Mouse (Mus musculus): Measurements from ENCODE around the gene Srprb. TPM values are rescaled to one million over a fixed set of nuclear protein-coding genes. Genes with fewer than 3 reads are reported as not detected.
"Not testable (repeated sequence)": the region's sequence is repeated elsewhere in the genome, so short reads cannot be mapped to it uniquely, and the experiment has no call there.

Gene Srprb
- polyA plus RNA-seq, 1 experiment from 2014 or later: 55.5 TPM

DNA sequence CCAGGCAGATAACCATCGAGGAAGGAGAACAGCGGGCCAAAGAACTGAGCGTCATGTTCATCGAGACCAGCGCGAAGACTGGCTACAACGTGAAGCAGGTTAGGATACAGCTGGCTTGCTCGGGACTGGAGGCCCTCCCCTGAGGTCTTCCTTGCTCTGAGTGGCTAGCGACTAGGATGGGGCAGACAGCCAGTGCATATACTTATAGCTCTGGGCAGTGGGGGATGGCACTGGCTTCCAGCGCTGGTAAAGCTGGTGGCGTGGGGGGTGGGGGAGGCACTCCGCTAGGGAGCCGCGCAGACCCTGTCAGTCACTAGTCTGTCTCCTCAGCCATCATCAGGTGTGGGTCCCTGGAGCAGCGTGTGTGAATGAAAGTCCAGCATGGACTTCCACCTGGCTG is 38.1 kb downstream of the Srprb start:
- Histone ChIP-seq H3K4me2 (replicated peaks) (no peak overlapping the region), H3K9me3 (no peaks in the 10 kb centered on the region), H3K4me1 (0 out of 2 replicates have a peak, but pooled peaks cover 2% of the 10 kb centered on the region), H3K36me3 (peaks cover 57% of the 10 kb centered on the region), H3K27ac (replicated peaks) (no peak overlapping the region), H3K4me3 (no peak overlapping the region), H3K9ac (replicated peaks) (no peak overlapping the region), H3K27me3 (no peaks in the 10 kb centered on the region)
- WGBS: 81% methylated on average over 15 of the region's 15 CpGs
- no peak for ATAC-seq (ENCODE audit: low FRiP score, low read depth)

DNA sequence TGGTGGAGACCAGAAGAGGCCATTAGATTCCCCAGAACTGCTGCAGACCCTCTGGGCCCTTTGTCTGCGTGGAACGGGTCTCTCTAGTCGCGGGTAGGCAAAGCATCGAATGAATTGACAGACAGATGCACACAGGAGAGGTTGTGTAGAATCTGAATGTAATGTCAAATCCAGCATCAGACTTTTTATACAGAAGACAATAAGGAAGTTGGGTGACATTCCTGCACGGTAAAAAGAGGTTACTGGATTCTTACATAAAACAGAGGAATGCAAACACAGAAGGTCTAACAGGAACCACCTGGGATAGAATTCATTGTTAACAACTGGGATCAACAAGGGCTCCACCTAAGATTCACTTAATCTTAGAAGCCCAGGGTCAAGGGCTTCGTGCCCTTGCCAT is 46.8 kb downstream of the Srprb start:
- WGBS: 89% methylated on average over 7 of the region's 7 CpGs
- not testable (repeated sequence) for H3K4me3 ChIP-seq; H3K36me3 ChIP-seq; H3K4me2 ChIP-seq (replicated peaks); H3K4me1 ChIP-seq; H3K9me3 ChIP-seq; H3K9ac ChIP-seq (replicated peaks); H3K27ac ChIP-seq (replicated peaks); ATAC-seq (ENCODE audit: low FRiP score, low read depth); H3K27me3 ChIP-seq

DNA sequence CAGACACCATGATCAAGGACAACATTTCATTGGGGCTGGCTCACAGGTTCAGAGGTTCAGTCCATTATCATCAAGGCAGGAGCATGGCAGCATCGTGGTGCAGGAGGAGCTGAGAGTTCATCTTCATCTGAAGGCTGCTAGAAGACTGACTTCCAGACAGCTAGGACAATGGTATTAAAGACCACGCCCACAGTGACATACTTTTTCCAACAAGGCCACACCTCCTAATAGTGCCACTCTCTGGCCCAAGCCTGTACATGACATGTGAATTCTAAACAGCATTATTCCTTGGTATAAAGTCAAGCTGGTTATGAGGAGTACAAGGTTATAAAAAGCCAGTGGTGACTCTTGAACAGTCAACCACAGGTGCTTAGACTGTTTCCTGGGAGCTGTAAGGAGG is 47.4 kb downstream of the Srprb start:
- peaks cover 2% of the 10 kb centered on the region; the same call in 1 of the 2 replicates for H3K36me3 ChIP-seq
- no peak overlapping the region for H3K27ac ChIP-seq (replicated peaks)
- H3K9me3 ChIP-seq: no peaks in the 10 kb centered on the region
- ATAC-seq (ENCODE audit: low FRiP score, low read depth): no peak
- no peaks in the 10 kb centered on the region for H3K27me3 ChIP-seq
- no peak overlapping the region for H3K4me2 ChIP-seq (replicated peaks)
- WGBS: 86% methylated on average over 2 of the region's 2 CpGs
- no peak overlapping the region for H3K4me3 ChIP-seq
- H3K4me1 ChIP-seq: peaks cover 8% of the 10 kb centered on the region
- H3K9ac ChIP-seq (replicated peaks): no peak overlapping the region

DNA sequence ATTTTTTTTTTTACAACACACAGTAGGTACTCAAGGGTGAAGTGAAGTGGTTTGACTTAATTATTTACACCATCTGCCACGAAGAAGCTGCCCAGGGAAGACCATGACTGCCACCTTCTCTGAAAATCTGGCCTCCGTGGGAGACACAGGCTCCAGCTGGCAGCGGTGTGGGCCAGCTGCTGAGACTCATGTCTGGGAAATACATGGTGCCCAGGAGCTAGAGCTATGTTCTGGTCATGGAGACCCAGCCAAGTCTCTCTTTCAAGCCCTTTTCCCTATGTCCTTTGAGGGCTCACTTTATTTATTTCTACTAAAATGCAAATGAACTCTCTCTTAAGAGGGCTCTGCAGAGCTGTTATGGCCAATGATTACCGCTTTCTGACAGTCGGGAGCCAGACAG is 48.7 kb downstream of the Srprb start:
- H3K27ac ChIP-seq (replicated peaks): peak overlapping the region; percentile 30; the same call in 1 of the 2 replicates
- H3K27me3 ChIP-seq: no peaks in the 10 kb centered on the region
- WGBS: 82% methylated on average over 5 of the region's 5 CpGs
- H3K4me1 ChIP-seq: peaks cover 14% of the 10 kb centered on the region
- no peak for ATAC-seq (ENCODE audit: low FRiP score, low read depth)
- H3K9me3 ChIP-seq: no peaks in the 10 kb centered on the region
- peaks cover 4% of the 10 kb centered on the region; the same call in 1 of the 2 replicates for H3K36me3 ChIP-seq
- H3K4me2 ChIP-seq (replicated peaks): no peak overlapping the region
- no peak overlapping the region for H3K4me3 ChIP-seq
- H3K9ac ChIP-seq (replicated peaks): no peak overlapping the region

DNA sequence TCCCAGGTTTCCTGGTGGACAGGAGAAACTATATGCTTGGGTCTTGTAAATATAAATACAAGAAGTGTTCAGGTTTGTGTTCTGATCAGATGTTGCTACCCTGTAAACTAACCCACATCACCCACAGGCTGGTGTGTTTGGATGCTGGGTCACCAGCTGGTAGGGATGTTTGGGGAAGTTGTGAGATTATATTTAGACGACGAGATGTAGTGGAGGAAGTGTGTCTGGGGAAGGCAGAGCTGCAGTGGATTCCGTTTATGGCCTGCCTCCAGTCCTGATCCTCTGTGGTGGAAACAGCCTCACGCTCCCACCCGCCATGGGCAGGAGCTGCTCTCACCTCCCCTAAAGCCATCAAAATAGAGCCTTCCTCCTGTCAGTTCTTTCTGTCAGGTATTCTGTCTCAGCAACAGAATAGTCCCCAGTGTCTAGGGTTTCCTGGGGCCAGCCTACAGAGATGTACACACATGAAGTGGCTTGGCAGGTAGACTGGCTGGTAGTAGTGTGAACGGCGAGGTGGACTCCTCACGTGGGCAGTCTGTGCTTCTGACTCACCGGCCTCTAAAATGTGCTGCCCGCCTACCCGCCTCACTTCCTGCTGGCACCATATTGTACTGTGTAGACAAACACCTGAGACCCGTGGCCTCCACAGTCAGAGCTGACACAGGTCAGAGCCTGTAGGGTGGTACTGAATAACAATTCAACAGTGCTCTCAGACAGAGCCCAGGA is 52.7 kb downstream of the Srprb start:
- 93% methylated on average over 12 of the region's 12 CpGs for WGBS
- H3K9me3 ChIP-seq: no peaks in the 10 kb centered on the region
- H3K27ac ChIP-seq (replicated peaks): no peak overlapping the region
- no peaks in the 10 kb centered on the region for H3K27me3 ChIP-seq
- H3K4me1 ChIP-seq: peaks cover 52% of the 10 kb centered on the region
- H3K4me2 ChIP-seq (replicated peaks): no peak overlapping the region
- H3K36me3 ChIP-seq: peaks cover 6% of the 10 kb centered on the region; the same call in 1 of the 2 replicates
- ATAC-seq (ENCODE audit: low FRiP score, low read depth): no peak
- H3K9ac ChIP-seq (replicated peaks): no peak overlapping the region
- H3K4me3 ChIP-seq: no peak overlapping the region

DNA sequence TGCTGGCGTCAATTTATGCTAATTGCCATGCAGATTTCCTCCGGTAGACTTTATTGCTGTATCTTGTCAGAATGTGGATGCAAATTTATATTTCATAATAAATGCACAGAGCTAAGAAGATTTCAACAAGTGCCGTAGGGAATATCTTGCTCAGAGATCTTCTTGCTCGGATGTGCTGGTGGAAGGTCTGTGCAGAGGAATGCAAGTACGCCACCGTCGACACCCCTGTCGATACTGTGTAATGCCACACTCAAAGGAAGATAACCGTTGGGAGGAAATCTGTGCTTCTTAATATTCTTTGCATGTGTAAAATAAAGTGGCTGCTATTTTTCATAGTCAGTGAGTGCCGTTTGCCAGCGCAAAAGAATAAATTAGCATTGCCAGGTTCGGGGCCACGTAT is 54.8 kb downstream of the Srprb start:
- no peak overlapping the region for H3K4me3 ChIP-seq
- H3K9ac ChIP-seq (replicated peaks): no peak overlapping the region
- ATAC-seq (ENCODE audit: low FRiP score, low read depth): no peak
- peaks cover 25% of the 10 kb centered on the region for H3K36me3 ChIP-seq
- peaks cover 49% of the 10 kb centered on the region for H3K4me1 ChIP-seq
- peak overlapping the region; percentile 25; the same call in 1 of the 2 replicates for H3K4me2 ChIP-seq (replicated peaks)
- 51% methylated on average over 13 of the region's 13 CpGs for WGBS
- no peaks in the 10 kb centered on the region for H3K27me3 ChIP-seq
- H3K9me3 ChIP-seq: no peaks in the 10 kb centered on the region
- peak overlapping the region; percentile 72 for H3K27ac ChIP-seq (replicated peaks)

DNA sequence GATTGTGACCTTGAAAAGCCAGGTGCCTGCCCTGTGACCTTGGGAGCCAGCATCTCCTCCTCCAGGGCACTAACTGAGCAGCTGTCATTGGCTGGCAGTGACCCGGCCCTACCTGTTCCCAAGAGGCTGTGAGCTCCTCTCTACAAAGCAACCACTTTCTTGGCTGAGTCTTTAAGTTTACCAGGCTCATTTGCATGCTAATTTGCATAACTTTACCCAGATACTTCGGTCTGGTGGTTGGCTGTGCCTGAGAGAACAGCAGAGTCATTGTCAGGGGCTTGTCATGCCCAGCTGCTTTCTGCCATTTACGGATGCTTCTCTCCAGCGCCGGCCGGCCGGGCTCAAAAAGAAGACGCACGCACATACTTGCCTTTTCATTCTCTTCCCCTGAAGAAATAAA is 55.2 kb downstream of the Srprb start:
- peaks cover 25% of the 10 kb centered on the region for H3K36me3 ChIP-seq
- peaks cover 49% of the 10 kb centered on the region for H3K4me1 ChIP-seq
- H3K27me3 ChIP-seq: no peaks in the 10 kb centered on the region
- peak overlapping the region; percentile 25; the same call in 1 of the 2 replicates for H3K4me2 ChIP-seq (replicated peaks)
- no peaks in the 10 kb centered on the region for H3K9me3 ChIP-seq
- no peak overlapping the region for H3K4me3 ChIP-seq
- peak overlapping the region; percentile 72 for H3K27ac ChIP-seq (replicated peaks)
- no peak overlapping the region for H3K9ac ChIP-seq (replicated peaks)
- ATAC-seq (ENCODE audit: low FRiP score, low read depth): peak; percentile 84
- 12% methylated on average over 9 of the region's 9 CpGs for WGBS

DNA sequence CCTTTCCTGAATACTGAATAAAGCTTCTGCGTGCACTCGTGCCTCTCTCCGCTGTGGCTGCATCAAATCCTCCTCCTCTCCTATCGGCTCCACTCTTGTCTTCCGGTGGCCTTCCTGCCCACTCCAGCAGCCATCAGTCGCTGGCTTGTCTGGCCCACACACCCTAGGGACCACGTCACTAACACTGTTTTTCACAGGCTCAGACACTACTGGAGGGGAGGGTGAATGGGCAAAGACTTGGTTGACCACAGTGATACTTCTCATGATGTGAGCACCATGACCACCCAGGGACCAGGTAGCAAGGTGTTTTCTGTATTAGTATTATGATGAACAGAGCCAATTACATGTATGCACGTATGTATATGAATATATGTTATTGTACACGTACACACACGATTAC is 55.7 kb downstream of the Srprb start:
- Histone ChIP-seq H3K4me2 (replicated peaks) (no peak overlapping the region), H3K36me3 (peaks cover 26% of the 10 kb centered on the region), H3K9me3 (no peaks in the 10 kb centered on the region), H3K9ac (replicated peaks) (no peak overlapping the region), H3K27ac (replicated peaks) (peak overlapping the region; percentile 69), H3K4me1 (peaks cover 49% of the 10 kb centered on the region), H3K27me3 (no peaks in the 10 kb centered on the region), H3K4me3 (no peak overlapping the region)
- 74% methylated on average over 10 of the region's 10 CpGs for WGBS
- peak; percentile 61 for ATAC-seq (ENCODE audit: low FRiP score, low read depth)

DNA sequence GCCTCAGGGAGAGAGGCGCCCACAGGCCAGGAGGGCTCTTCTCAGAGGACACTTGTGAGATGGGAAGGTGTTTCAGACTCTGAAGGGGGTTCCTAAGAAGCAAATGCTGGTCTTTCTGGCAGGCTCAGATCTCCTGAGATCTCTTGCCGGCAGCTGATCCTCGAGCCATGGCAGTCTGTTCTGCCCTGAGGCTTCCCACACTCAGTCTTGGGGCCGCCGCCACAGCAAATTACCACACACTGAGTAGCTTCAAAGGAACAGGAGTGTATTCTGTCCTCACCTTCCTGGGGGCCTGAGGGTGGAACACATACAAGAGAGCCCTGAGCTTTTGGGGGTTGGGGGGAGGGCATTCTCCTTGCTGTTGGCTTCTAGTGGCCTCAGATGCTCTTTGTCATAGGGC is 56.6 kb downstream of the Srprb start:
- Histone ChIP-seq H3K4me1 (peaks cover 50% of the 10 kb centered on the region), H3K27me3 (no peaks in the 10 kb centered on the region), H3K36me3 (peaks cover 35% of the 10 kb centered on the region), H3K4me3 (no peak overlapping the region), H3K9me3 (no peaks in the 10 kb centered on the region), H3K27ac (replicated peaks) (peak overlapping the region; percentile 69), H3K4me2 (replicated peaks) (no peak overlapping the region), H3K9ac (replicated peaks) (no peak overlapping the region)
- ATAC-seq (ENCODE audit: low FRiP score, low read depth): no peak
- 45% methylated on average over 5 of the region's 5 CpGs for WGBS

DNA sequence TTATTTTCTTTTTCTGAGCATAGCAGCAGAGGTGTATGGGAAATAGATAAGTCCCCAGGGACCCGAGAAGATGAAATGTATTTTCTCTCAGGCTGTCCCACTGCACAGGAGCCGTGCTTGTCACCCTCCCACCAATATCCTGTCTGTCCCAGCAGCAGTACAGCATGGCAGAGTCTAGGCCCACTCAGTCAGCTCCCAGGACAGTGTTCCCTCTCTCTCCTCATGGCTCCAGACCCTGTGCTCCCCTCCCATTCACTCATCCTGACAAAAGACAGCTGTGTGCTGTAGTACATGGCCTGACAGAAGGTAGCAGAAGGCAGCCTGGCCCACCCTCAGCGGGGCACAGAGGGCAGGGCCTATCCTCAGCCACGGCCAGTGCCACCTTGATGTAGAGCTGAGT is 58.1 kb downstream of the Srprb start:
- H3K4me2 ChIP-seq (replicated peaks): no peak overlapping the region
- no peak overlapping the region for H3K4me3 ChIP-seq
- peaks cover 59% of the 10 kb centered on the region for H3K4me1 ChIP-seq
- peak overlapping the region; percentile 69 for H3K27ac ChIP-seq (replicated peaks)
- no peak for ATAC-seq (ENCODE audit: low FRiP score, low read depth)
- no peaks in the 10 kb centered on the region for H3K27me3 ChIP-seq
- H3K36me3 ChIP-seq: peaks cover 32% of the 10 kb centered on the region
- WGBS: 72% methylated on average over 4 of the region's 4 CpGs
- H3K9ac ChIP-seq (replicated peaks): no peak overlapping the region
- H3K9me3 ChIP-seq: no peaks in the 10 kb centered on the region

DNA sequence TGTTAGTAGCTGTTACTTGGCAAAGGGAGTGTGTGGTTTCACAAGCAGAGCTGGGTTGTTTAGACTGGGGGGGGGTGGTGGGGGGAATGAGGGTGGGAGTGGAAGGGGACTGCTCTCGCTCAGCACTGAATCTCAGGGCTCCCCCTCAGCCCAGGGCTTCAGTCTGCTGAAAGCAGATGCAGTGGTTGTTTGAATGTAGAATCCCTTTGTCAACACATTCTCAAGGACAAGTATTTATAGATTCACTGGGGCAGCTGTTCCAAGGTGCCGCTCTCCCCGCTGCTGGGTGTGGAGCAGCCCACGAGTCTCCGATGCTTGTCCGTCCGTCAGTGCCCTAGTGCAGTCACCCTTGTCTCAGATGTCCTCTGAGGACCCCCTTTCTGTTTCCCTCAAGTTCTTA is 60.7 kb downstream of the Srprb start:
- Histone ChIP-seq H3K4me1 (peaks cover 49% of the 10 kb centered on the region), H3K4me3 (no peak overlapping the region), H3K27ac (replicated peaks) (no peak overlapping the region), H3K9me3 (no peaks in the 10 kb centered on the region), H3K4me2 (replicated peaks) (no peak overlapping the region), H3K9ac (replicated peaks) (no peak overlapping the region), H3K36me3 (peaks cover 32% of the 10 kb centered on the region), H3K27me3 (no peaks in the 10 kb centered on the region)
- WGBS: 86% methylated on average over 7 of the region's 7 CpGs
- no peak for ATAC-seq (ENCODE audit: low FRiP score, low read depth)

DNA sequence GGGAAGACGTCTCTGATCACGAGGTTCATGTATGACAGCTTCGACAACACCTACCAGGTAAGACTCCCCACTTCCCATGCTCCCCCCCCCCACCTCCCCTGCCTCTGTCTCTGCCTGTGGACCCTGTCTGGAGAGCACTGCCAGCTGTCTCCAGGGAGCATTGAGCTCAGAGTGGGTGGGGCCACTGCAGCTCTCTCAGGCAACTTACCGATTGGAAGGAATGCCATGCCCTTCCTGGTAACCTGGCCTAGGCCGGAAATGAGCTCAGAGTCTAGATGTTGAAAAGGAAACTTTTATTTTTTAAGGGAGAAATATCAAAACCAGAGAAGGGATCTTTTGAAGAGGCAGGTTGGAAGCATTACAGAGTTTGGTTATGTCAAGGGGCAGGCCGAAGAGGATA is 61.6 kb downstream of the Srprb start:
- WGBS: 91% methylated on average over 6 of the region's 6 CpGs
- Histone ChIP-seq H3K4me1 (peaks cover 45% of the 10 kb centered on the region), H3K27ac (replicated peaks) (no peak overlapping the region), H3K27me3 (no peaks in the 10 kb centered on the region), H3K9me3 (no peaks in the 10 kb centered on the region), H3K4me2 (replicated peaks) (no peak overlapping the region), H3K36me3 (peaks cover 32% of the 10 kb centered on the region), H3K9ac (replicated peaks) (no peak overlapping the region), H3K4me3 (no peak overlapping the region)
- ATAC-seq (ENCODE audit: low FRiP score, low read depth): no peak

DNA sequence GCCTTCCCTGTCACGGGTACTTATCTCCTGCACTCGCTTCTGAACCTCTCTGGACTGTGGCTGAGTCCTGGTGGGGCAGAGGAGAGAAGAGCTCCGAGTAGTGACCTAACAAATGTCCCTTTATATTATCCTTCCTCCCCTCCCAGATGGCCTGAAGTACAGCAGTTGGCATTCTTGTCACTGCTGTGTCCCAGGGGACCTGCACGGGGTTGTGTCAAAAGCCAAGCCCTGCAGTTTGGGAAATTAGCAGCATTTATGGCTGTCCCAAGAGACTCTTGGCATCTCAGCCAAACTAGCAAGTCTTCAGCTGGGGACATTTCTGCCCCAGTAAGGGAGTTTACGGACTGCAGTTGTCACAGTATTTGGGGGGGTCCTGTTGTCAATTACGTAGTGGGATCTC is 62.5 kb downstream of the Srprb start:
- Histone ChIP-seq H3K9ac (replicated peaks) (no peak overlapping the region), H3K9me3 (no peaks in the 10 kb centered on the region), H3K36me3 (peaks cover 32% of the 10 kb centered on the region), H3K4me3 (no peak overlapping the region), H3K4me2 (replicated peaks) (no peak overlapping the region), H3K4me1 (peaks cover 43% of the 10 kb centered on the region), H3K27ac (replicated peaks) (no peak overlapping the region), H3K27me3 (no peaks in the 10 kb centered on the region)
- no peak for ATAC-seq (ENCODE audit: low FRiP score, low read depth)
- WGBS: 73% methylated on average over 6 of the region's 6 CpGs

Measured in midbrain, embryonic 12.5 days (tissue).